Mouse (Mus musculus) lung, postnatal 14 days (tissue): ENCODE measurements around the gene Ube2q2.
"Not testable (repeated sequence)": the region's sequence is repeated elsewhere in the genome, so short reads cannot be mapped to it uniquely, and the experiment has no call there.

Experiments
- DNase-seq: peaks from one replicate; pipeline ENCODE4 v3.0.0; 2021

The Ube2q2 gene

DNA sequence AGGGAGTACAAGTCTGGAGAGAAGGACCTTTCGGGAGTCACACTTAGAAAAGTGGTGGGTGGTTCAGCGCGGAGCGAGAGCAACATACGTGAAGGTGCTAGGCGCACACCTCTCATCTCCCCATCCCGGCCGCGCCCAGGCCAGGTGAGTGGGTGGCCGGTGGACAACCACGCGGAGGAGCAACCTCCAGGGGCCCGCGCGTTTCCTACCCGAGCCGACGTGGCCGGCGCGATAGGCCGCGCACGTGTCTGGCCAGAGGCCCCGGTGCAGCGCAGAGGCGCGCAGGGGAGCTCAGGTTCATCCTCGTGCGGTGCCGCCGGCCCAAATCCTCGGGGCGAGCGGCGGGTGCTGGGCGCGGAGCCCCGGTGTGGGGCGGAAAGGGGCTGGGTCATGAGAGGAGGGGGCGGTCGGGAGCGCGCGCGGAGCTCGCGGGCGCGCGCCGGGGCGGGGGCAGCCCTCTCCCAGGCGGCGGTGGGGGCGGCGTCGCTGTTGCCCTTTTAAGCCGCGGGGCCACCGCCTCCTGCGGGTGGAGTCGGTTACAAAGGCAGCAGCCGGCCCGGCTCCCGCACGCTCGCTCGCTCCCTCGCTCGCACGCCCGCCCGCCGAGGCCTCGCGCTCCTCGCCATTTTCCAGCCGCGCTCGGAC lies at the start of gene Ube2q2:
Ube2q2 (plus strand) TSS at position 1 of the 645 bp plus-strand sequence.
- DNase-seq, result peak; percentile 75

DNA sequence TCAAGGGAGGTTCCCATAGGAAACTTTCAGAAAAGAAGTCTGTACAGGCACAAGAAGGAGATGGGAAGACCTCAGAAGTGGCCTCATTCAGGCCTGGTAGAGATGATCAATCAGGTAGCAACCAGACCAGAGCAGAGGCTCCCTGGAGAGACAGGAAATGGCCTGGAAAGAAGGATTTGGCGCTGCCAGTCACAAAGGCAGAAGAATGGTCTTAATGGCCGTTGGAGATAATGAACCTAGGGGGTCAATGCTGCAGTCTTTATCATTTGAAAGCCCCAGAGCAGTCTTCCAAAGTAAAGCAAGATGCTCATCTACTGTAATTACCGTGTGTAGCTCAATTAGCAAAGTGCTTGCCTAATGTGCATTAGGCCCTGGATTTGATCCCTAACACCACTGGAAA lies 47.5 kb upstream of the Ube2q2 start:
- DNase-seq, result no peak

- no peak for DNase-seq
These were observed 46.3 kb upstream of the Ube2q2 start for GRCm38 (mm10) chr9:55102186-55102835.

DNA sequence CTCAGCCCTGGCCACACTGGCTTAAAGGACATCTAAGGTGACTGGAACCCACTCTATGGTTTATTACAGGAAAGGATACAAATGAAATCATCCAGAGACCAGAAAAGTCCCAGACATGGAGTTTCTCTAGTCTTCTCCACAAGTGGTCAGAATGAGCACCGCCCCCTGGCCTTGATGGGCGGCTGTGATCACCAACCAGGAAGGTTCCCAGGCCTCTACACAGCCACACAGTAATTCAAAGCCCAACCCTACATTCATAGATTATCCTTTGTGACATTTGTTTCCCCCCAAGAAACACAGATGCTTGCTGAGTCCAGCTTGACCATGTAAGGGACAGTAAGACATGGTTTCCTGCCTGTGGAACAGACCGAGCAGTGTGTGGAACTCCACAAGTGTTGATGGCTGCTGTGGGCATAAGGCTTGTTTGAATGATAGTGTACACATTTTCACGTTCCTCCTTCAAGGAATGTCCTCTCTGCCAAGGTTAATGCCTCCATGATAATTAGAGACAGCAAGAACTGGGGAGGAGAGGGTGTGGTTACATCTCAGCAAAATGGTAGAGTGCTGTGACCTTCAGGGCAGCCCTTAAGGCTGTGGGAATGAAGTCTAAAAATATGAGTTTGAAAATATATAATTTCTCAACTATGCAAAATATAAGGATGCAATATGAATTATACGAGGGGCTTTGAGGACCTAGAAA lies 45.6 kb upstream of the Ube2q2 start:
- DNase-seq, result no peak

DNA sequence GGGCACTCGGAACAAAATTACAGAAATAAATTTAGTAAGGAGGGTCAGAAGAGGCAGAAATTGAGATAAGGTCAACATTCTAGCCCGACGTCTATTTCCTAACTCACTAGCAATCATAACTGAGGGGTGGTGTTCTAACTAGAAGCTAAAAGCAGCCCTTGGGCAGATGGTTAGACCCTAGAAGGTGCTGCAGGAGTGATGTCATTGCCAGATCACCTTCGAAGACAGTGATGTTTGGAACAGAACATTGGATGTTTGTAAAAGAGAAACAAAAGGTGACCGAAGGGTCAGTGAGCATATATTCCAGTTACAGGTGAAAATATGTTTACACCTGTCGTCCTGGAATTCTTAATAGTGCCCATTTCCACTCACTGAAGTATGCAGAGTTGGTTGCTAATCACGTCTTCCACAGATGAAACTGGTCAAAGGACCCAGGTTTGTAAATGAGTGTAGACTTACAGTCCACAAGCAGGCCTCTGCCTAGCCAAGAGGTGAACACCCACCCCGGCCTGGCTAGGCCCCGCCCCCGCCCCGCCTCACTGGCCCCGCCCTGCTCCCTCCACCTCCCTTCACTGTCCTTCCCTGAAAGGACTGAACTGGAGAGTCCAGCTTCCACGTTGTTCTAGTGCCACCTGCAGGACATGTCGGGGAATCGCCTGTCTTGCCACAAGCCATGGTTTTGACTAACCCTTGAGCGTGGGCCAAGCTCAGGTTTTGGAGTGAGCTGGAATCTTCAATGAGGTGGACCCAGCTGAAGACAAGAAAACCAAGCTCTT lies 38.4 kb upstream of the Ube2q2 start:
- DNase-seq, result peak; percentile 89

DNA sequence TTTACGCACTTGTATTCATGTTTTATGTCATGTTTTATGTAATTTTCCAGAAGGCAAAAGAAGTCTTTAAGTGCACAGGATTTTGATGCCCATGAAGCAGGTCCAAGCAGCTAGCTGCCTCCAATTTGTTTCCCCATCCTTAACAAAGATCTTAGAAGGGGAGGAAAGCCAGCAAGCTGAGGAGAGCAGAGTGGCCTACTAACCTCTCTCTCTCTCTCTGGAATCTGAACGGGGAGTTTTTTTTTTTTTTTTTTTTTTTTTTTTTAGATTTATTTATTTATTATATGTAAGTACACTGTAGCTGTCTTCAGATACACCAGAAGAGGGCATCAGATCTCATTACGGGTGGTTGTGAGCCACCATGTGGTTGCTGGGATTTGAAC lies 37.8 kb upstream of the Ube2q2 start:
- DNase-seq, result not testable (repeated sequence)

DNA sequence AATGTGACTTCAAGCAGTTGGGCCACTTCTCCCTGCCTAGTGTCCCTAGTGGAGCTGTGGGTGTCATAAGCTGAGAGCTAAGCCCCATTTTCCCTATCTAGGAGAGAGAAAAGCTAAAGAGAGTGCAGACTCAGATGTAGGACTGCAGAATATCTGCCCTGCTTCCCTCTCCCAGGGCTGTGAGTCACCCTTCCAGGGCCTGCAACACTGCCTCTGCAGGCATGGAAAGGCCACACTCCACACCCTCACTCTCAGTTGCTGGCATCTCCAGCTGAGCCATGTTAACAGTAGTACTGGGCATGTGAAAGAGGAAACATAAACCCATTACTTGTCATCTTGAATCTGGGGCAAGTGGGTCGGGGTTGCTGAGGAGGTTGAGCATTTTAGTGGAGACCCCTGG lies 33.9 kb upstream of the Ube2q2 start:
- DNase-seq, result no peak

DNA sequence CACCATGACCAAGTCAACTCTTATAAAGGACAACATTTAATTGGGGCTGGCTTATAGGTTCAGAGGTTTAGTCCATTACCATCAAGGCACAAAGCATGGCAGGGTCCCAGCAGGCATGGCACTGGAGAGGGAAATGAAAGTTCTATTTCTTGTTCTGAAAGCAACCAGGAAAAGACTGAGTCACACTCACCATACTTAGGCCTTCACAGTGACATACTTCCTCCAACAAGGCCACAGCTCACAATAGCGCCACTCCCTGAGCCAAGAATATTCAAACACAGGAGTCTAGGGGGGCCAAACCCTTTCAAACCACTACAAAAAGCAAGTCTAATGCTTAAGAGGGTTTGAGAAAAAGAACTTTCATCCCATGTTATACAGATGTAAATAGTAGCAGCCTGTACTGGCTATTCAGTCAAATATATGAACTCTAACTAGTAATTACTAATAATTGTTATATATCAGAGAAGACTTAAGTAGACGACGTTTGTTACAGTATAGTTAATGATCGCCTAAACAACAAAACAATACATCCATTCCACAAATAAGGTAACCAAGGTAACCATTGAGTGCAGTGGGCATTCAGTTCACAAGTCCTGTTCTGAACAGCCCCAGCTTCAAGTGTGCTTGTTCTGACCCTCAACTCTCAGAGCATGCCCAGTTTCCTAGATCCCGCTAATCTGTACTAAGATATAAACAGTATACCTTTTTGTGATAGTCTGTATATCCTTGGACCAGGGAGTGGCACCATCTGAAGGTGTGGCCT lies 31.2 kb upstream of the Ube2q2 start:
- no peak for DNase-seq

DNA sequence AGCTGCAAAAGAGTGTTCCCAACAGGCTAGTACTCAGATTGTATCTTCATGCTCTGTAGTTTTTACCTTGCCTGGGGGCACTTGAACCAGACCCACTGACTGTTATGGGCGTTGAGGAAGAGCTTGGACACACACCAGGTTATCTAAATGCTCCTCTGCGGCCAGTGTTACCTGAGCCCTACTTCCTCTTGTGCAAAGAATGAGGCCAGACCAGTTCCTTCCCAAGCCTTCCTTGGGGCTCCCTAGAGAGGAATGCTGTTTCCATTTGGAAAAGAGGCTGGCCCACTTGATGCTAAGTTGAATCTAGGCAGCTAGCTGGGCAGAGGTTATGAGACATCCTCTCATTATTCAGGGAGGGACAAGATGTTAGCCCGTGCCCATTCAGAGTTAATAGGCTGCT lies 26.1 kb upstream of the Ube2q2 start:
- DNase-seq, result peak; percentile 5

GRCm38 (mm10) chr9:55125735-55126134 lies 22.9 kb upstream of the Ube2q2 start:
- DNase-seq, result no peak

DNA sequence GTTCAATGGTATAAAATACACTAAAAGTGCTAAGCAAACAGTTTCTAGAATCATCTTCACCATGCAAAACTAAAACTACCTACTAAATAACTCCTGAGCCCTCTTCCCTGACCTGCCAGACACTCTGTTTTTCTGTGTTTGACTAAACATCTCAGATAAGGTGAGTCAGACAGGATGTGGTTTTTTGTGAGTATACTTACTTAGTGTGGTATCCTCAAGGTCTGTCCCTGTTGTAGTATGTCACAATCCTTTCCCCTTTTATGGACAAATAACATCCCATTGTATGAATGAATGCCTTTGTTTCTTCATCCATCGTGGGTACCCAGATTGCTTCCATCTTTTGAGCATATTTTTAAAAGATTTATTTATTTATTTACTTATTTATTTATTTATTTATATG lies 22.4 kb upstream of the Ube2q2 start:
- no peak for DNase-seq

DNA sequence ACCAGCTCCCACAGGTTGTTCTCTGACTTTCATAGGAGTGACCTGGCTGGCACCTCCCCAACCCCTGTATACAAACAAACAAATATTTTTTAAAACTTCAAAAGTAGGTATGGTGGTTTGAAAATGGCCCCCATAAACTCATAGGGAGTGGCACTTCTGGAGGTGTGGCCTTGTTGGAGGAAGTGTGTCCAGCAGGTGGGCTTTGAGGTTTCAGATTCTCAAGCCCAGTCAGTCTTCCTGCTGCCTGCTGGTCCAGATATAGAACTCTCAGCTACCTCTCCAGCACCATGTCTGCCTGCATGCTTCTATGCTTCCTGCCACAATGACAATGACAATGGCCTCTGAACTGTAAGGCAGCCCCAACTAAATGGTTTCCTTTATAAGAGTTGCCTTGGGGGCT lies 16.8 kb upstream of the Ube2q2 start:
- no peak for DNase-seq

- DNase-seq, result peak; percentile 5
These were observed 12.1 kb upstream of the Ube2q2 start for GRCm38 (mm10) chr9:55136576-55136975.

GRCm38 (mm10) chr9:55137112-55137511 lies 11.5 kb upstream of the Ube2q2 start:
- no peak for DNase-seq

GRCm38 (mm10) chr9:55139958-55140357 lies 8.7 kb upstream of the Ube2q2 start:
- peak; percentile 39 for DNase-seq

DNA sequence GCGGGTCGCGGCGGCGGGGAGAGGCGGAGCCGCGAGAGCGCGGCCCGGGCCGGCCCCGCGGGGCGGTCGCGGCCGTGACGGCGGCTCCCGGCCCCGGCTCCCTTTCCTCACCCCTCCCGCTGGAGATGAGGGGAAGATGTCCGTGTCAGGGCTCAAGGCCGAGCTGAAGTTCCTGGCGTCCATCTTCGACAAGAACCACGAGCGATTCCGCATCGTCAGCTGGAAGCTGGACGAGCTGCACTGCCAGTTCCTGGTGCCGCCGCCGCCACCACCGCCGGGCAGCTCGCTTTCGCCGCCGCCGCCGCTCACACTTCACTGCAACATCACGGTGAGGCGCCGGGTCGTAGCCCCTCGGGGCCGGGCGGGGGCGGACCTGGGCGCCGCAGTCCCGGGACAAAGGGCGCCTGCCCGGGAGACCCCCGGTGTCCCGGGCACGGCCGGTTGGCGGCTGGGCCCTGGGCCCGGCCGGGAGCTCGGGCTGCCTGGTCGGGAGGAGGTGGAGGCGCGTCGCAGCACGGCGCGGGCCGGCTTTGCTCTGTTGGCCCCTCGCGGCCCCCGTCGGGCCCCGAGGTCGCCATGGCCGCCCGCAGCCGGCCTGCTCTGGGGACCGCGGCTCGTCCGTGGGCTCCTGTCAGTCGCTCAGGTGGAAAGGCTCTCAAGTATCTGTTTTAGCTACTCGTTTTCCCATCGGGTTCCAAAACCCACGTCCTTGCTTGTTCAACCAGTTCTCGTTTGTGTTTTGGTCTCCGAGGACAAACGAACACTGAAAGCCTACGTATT lies 1.0 kb downstream of the Ube2q2 start:
- peak; percentile 48 for DNase-seq

- peak; percentile 8 for DNase-seq
These were observed 1.6 kb downstream of the Ube2q2 start for GRCm38 (mm10) chr9:55150279-55150726.

GRCm38 (mm10) chr9:55151096-55151495 lies 2.4 kb downstream of the Ube2q2 start:
- DNase-seq, result peak; percentile 6

- no peak for DNase-seq
These were observed 4.3 kb downstream of the Ube2q2 start for GRCm38 (mm10) chr9:55152935-55153334.

- DNase-seq, result no peak
These were observed 22.2 kb downstream of the Ube2q2 start for GRCm38 (mm10) chr9:55170655-55171412.

- no peak for DNase-seq
These were observed 23.6 kb downstream of the Ube2q2 start for GRCm38 (mm10) chr9:55172195-55172685.
